Mouse (Mus musculus) kidney, embryonic 14.5 days (tissue): Measurements from ENCODE around the gene Efnb3. TPM values are rescaled to one million over a fixed set of nuclear protein-coding genes. Genes with fewer than 3 reads are reported as not detected.

ENCODE experiments used
- ATAC-seq: fragments of 200-750 bp; cut with Nextera tagmentation; 2 replicates; pipeline ENCODE4 v1.8.0; 2017; ENCODE audit warnings: moderate number of reproducible peaks, mild to moderate bottlenecking, moderate TSS enrichment, moderate library complexity; ENCODE audit not compliant: low FRiP score, low TSS enrichment
- H3K27ac ChIP-seq: fragments of 300-500 bp; sonication (generic); 2 replicates; pipeline ENCODE4 v1.5.1; 2014; ENCODE audit warnings: low read depth, mild to moderate bottlenecking, low read length, moderate library complexity, mixed read lengths
- H3K27me3 ChIP-seq: fragments of 300-500 bp; sonication (generic); 2 replicates; pipeline ENCODE4 v1.6.1; 2014; ENCODE audit warnings: mild to moderate bottlenecking, low read length; ENCODE audit not compliant: control insufficient read depth, insufficient read depth
- H3K36me3 ChIP-seq: fragments of 300-500 bp; sonication (generic); 2 replicates; pipeline ENCODE4 v1.6.1; 2014; ENCODE audit warnings: low read length, mixed read lengths; ENCODE audit not compliant: control insufficient read depth, insufficient read depth
- H3K4me1 ChIP-seq: fragments of 300-500 bp; sonication (generic); 2 replicates; pipeline ENCODE4 v1.6.1; 2014; ENCODE audit warnings: low read length, mixed read lengths; ENCODE audit not compliant: control insufficient read depth, insufficient read depth
- H3K4me2 ChIP-seq: fragments of 300-500 bp; sonication (generic); replicated peaks from 2 replicates; pipeline ENCODE4 v1.6.1; 2014; ENCODE audit warnings: low read depth, mild to moderate bottlenecking, low read length
- H3K4me3 ChIP-seq: fragments of 300-500 bp; sonication (generic); 2 replicates; pipeline ENCODE4 v1.5.1; 2014; ENCODE audit warnings: mild to moderate bottlenecking, low read length
- H3K9ac ChIP-seq: fragments of 300-500 bp; sonication (generic); 2 replicates; pipeline ENCODE4 v1.6.1; 2014; ENCODE audit warnings: low read depth, mild to moderate bottlenecking, low read length, moderate library complexity
- H3K9me3 ChIP-seq: fragments of 300-500 bp; sonication (generic); 2 replicates; pipeline ENCODE4 v1.6.1; 2016; ENCODE audit warnings: low read length; ENCODE audit not compliant: control insufficient read depth
- WGBS: fragments of 180-500 bp; shearing (Covaris S2); extraction: QIAGEN DNeasy Blood & Tissue Kit; methylation state at CpG from one replicate; pipeline ENCODE4 v1.1.7; 2014; 5-methylcytosine and 5-hydroxymethylcytosine counted together
- polyA plus RNA-seq: library from polyadenylated mRNA; unstranded; fragments of >200 nt; fragmentation: Nextera tagmentation; extraction: Ambion mirVana; gene quantifications from 2 replicates; pipeline ENCODE4 v1.2.1, GENCODE M21; 2014

Efnb3 gene
- polyA plus RNA-seq, 1 experiment from 2014 or later = 3.9 TPM

DNA sequence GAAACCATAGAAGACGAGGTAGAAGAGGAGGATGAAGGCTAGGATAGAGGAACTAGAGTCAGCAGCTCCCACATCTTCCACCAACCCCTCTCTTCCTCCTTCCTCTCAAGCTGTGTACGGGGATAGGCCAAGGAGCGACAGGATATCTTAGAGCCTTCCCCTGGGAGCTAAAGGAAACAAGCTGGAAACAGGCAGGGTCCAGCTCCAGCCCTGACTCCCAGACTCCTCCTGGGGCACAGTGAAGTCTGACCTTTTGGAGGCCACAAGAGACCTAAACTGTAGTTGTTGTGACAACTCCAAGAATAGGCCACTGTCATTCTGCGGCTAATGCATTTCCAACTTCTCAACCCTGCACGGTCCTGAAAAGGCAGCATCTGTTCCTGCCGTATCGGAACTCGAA lies 43.5 kb upstream of the Efnb3 start:
- no peak overlapping the region for H3K4me3 ChIP-seq

DNA sequence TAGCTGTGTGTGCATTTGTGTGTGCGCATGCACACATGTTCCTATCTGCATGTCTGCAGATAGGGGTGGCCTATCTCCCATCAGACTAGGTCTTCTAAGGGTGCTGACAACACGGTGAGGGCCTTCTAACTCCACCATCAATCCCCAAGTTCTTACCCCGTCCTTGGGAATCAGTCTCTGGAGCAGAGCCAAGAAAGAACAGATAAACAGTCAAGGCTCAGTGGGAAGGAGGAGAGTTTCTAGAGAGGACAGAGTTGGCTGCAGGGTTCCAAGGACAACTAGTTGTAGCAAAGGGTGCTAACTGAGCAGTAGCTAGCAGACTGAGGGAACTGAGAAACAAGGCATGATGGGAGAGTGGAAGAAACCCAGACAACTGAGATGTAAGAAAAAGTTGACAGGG lies 41.8 kb upstream of the Efnb3 start:
- ATAC-seq = no peak
- Histone ChIP-seq H3K27ac (no peak overlapping the region), H3K9ac (no peak overlapping the region), H3K4me2 (no peak overlapping the region), H3K4me1 (peaks cover 34% of the 10 kb centered on the region), H3K27me3 (peaks cover 7% of the 10 kb centered on the region; the same call in 1 of the 2 replicates), H3K9me3 (no peaks in the 10 kb centered on the region), H3K36me3 (no peaks in the 10 kb centered on the region), H3K4me3 (no peak overlapping the region)
- WGBS = 79% methylated on average over 3 of the region's 3 CpGs

More for the DNA sequence above, 43.5 kb upstream of the Efnb3 start:
- no peak for ATAC-seq
- no peaks in the 10 kb centered on the region for H3K9me3 ChIP-seq
- H3K9ac ChIP-seq = no peak overlapping the region
- H3K4me2 ChIP-seq = no peak overlapping the region
- H3K36me3 ChIP-seq = no peaks in the 10 kb centered on the region
- H3K4me1 ChIP-seq = peaks cover 34% of the 10 kb centered on the region
- no peak overlapping the region for H3K27ac ChIP-seq
- 69% methylated on average over 8 of the region's 8 CpGs for WGBS
- H3K27me3 ChIP-seq = peaks cover 7% of the 10 kb centered on the region; the same call in 1 of the 2 replicates

GRCm38 (mm10) chr11:69600098-69600497 lies 40.1 kb upstream of the Efnb3 start:
- no peak overlapping the region for H3K9ac ChIP-seq
- no peaks in the 10 kb centered on the region for H3K9me3 ChIP-seq
- H3K36me3 ChIP-seq = no peaks in the 10 kb centered on the region
- H3K4me3 ChIP-seq = no peak overlapping the region
- ATAC-seq = peak; percentile 51; the same call in 1 of the 2 replicates
- peak overlapping the region; percentile 19; the same call in 1 of the 2 replicates for H3K4me2 ChIP-seq
- H3K27me3 ChIP-seq = peaks cover 7% of the 10 kb centered on the region; the same call in 1 of the 2 replicates
- WGBS = 16% methylated on average over 6 of the region's 6 CpGs
- peak overlapping the region; percentile 87 for H3K27ac ChIP-seq
- peaks cover 28% of the 10 kb centered on the region for H3K4me1 ChIP-seq

DNA sequence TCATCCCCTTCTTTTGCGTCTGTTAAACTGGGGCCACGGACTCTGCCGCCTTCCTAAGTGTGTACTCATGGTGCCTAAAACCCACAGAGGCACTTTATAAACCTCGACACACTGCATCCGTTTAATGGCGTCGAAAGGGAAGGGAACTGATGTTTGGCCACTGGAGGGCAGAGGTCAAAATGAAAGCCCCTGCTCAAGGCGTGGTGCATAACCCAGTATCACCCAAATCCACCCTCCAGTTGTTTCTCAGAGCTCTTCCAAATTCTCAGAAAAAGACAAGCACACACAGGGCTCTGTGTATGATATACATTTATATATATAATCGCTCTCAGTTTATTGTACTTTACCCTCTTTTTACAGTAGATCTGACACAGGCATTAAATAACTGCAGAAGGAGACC lies 39.4 kb upstream of the Efnb3 start:
- WGBS = 10% methylated on average over 9 of the region's 9 CpGs
- Histone ChIP-seq H3K4me1 (peaks cover 21% of the 10 kb centered on the region), H3K27me3 (peaks cover 2% of the 10 kb centered on the region; the same call in 1 of the 2 replicates), H3K27ac (peak overlapping the region; percentile 87; the same call in 1 of the 2 replicates), H3K9me3 (no peaks in the 10 kb centered on the region), H3K9ac (peak overlapping the region; percentile 28; the same call in 1 of the 2 replicates), H3K36me3 (peaks cover 4% of the 10 kb centered on the region; the same call in 1 of the 2 replicates), H3K4me3 (no peak overlapping the region), H3K4me2 (peak overlapping the region; percentile 19; the same call in 1 of the 2 replicates)
- ATAC-seq = no peak

DNA sequence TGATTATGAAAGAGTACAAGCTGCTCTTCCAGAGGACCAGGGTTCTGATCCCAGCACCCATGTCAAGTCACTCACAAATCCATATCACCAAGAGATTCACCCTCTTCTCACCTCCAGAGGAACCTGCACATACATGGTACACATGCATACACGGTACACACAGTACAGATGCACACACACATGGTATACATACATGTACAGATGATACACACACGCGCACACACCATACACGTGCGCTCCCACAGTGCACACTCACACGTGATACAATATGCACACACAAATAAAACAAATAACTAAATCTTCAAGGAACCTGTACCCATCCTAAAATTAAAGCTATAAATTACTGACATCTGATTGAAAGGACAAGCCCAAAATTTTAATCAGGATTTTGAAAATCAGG lies 34.8 kb upstream of the Efnb3 start:
- Histone ChIP-seq H3K4me3 (no peak overlapping the region), H3K4me1 (peaks cover 3% of the 10 kb centered on the region), H3K9me3 (no peaks in the 10 kb centered on the region), H3K27me3 (no peaks in the 10 kb centered on the region), H3K4me2 (no peak overlapping the region), H3K36me3 (peaks cover 35% of the 10 kb centered on the region), H3K27ac (no peak overlapping the region), H3K9ac (no peak overlapping the region)
- 95% methylated on average over 6 of the region's 6 CpGs for WGBS
- ATAC-seq = no peak

- Histone ChIP-seq H3K9me3 (no peaks in the 10 kb centered on the region), H3K9ac (no peak overlapping the region), H3K4me1 (no peaks in the 10 kb centered on the region), H3K4me3 (no peak overlapping the region), H3K27me3 (no peaks in the 10 kb centered on the region), H3K4me2 (no peak overlapping the region), H3K27ac (no peak overlapping the region), H3K36me3 (peaks cover 56% of the 10 kb centered on the region)
- 90% methylated on average over 4 of the region's 4 CpGs for WGBS
- ATAC-seq = no peak
Measured at GRCm38 (mm10) chr11:69592799-69593198, 32.8 kb upstream of the Efnb3 start.

GRCm38 (mm10) chr11:69591899-69592637 lies 32.1 kb upstream of the Efnb3 start:
- no peak for ATAC-seq
- Histone ChIP-seq H3K4me1 (no peaks in the 10 kb centered on the region), H3K36me3 (peaks cover 63% of the 10 kb centered on the region), H3K4me2 (no peak overlapping the region), H3K9me3 (no peaks in the 10 kb centered on the region), H3K4me3 (no peak overlapping the region), H3K9ac (no peak overlapping the region), H3K27me3 (no peaks in the 10 kb centered on the region), H3K27ac (no peak overlapping the region)
- 91% methylated on average over 7 of the region's 7 CpGs for WGBS

- H3K4me2 ChIP-seq = no peak overlapping the region
- H3K9me3 ChIP-seq = no peaks in the 10 kb centered on the region
- WGBS = 85% methylated on average over 3 of the region's 3 CpGs
- no peak overlapping the region for H3K4me3 ChIP-seq
- ATAC-seq = no peak
- H3K27me3 ChIP-seq = no peaks in the 10 kb centered on the region
- no peak overlapping the region for H3K9ac ChIP-seq
- H3K36me3 ChIP-seq = peaks cover 69% of the 10 kb centered on the region
- no peaks in the 10 kb centered on the region for H3K4me1 ChIP-seq
- no peak overlapping the region for H3K27ac ChIP-seq
Measured at GRCm38 (mm10) chr11:69591424-69591823, 31.4 kb upstream of the Efnb3 start.

DNA sequence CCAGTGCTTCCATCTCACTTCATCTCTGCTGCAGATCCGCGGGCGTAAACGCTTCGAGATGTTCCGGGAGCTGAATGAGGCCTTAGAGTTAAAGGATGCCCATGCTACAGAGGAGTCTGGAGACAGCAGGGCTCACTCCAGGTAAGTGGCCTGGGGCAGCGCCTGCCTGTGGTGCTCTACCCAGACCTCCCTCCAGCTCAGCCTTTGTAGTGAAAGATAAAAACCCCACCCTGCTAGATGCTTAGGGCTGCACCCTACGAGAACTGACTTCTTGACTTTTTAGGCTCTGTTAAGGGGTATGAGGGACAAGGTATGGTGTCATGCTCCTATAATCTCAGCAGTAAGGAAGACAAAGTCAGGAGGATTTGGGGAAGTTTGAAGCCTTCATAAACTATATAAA lies 30.6 kb upstream of the Efnb3 start:
- H3K27ac ChIP-seq = no peak overlapping the region
- no peaks in the 10 kb centered on the region for H3K9me3 ChIP-seq
- H3K9ac ChIP-seq = no peak overlapping the region
- ATAC-seq = no peak
- no peaks in the 10 kb centered on the region for H3K4me1 ChIP-seq
- H3K36me3 ChIP-seq = peaks cover 70% of the 10 kb centered on the region
- H3K4me2 ChIP-seq = no peak overlapping the region
- H3K4me3 ChIP-seq = no peak overlapping the region
- no peaks in the 10 kb centered on the region for H3K27me3 ChIP-seq
- WGBS = 96% methylated on average over 8 of the region's 8 CpGs
